Mouse (Mus musculus): Measurements from ENCODE around the gene Tmem53. TPM values are rescaled to one million over a fixed set of nuclear protein-coding genes. Genes with fewer than 3 reads are reported as not detected.

Tmem53 gene
- not detected for polyA plus RNA-seq (2014; fragmentation: Illumina TruSeq; extraction: RNeasy Lipid Tissue Mini Kit (QIAGEN cat#74804))

DNA sequence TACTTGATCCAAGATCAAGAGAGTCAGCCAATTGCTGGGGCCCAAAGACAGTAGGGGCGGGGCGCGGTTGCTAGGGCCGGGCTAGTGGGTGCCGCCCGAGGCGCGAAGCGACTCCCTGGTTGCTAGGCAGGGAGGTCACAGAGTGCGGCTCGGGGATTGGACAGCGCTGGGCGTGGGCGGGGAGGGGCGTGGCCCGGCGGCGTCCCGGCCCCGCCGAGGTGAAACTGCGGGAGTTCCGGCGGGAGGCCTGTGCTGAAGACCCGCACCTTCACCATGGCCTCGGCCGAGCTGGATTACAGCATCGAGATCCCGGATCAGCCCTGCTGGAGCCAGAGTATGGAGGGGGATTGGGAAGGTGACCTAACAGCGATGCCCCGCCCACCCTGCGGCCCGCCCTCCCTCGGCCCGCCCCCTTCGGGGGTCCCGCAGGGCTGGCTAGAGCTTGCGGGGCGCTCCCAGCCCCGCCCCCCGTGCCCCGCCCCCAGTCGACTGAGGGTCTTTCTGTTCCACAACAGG lies at the start of gene Tmem53, which contains the start of gene Armh1:
TSS of gene Tmem53 (plus strand) at position 151 of the 516 bp plus-strand sequence.
TSS of gene Armh1 (minus strand) at position 325 of the 516 bp plus-strand sequence.

Other genes starting within 250 kb of the Tmem53 start
- gene Eif2b3, start 232.5 kb upstream of the Tmem53 start, polyA plus RNA-seq (2014; fragmentation: Illumina TruSeq; extraction: RNeasy Lipid Tissue Mini Kit (QIAGEN cat#74804)): 23.5 TPM
- gene Ptch2, start 155.9 kb upstream of the Tmem53 start, polyA plus RNA-seq (2014; fragmentation: Illumina TruSeq; extraction: RNeasy Lipid Tissue Mini Kit (QIAGEN cat#74804)): not detected
- 0.54 TPM for gene Btbd19, start 126.2 kb upstream of the Tmem53 start, polyA plus RNA-seq (2014; fragmentation: Illumina TruSeq; extraction: RNeasy Lipid Tissue Mini Kit (QIAGEN cat#74804))
- gene Tctex1d4, start 125.2 kb upstream of the Tmem53 start, polyA plus RNA-seq (2014; fragmentation: Illumina TruSeq; extraction: RNeasy Lipid Tissue Mini Kit (QIAGEN cat#74804)): not detected
- gene Plk3, start 118.0 kb upstream of the Tmem53 start, polyA plus RNA-seq (2014; fragmentation: Illumina TruSeq; extraction: RNeasy Lipid Tissue Mini Kit (QIAGEN cat#74804)): not detected
- gene Rps8, start 95.7 kb upstream of the Tmem53 start, polyA plus RNA-seq (2014; fragmentation: Illumina TruSeq; extraction: RNeasy Lipid Tissue Mini Kit (QIAGEN cat#74804)): 110 TPM
- 10.0 TPM for gene Kif2c, start 69.3 kb upstream of the Tmem53 start, polyA plus RNA-seq (2014; fragmentation: Illumina TruSeq; extraction: RNeasy Lipid Tissue Mini Kit (QIAGEN cat#74804))
- gene Armh1, start 174 bp downstream of the Tmem53 start, polyA plus RNA-seq (2014; fragmentation: Illumina TruSeq; extraction: RNeasy Lipid Tissue Mini Kit (QIAGEN cat#74804)): 0.88 TPM
- gene Rnf220, start 245.1 kb downstream of the Tmem53 start, polyA plus RNA-seq (2014; fragmentation: Illumina TruSeq; extraction: RNeasy Lipid Tissue Mini Kit (QIAGEN cat#74804)): 10.7 TPM